Mouse (Mus musculus): ENCODE data around the gene Lpp.

- TF ChIP-seq POLR2A (IDR thresholded peaks at IDR 0.05; ENCODE audit: control insufficient read depth, extremely low read depth, insufficient read depth, low read length, poor library complexity) = no peak
- TF ChIP-seq CTCF (IDR thresholded peaks at IDR 0.05; ENCODE audit: borderline replicate concordance, control insufficient read depth, extremely low read depth, insufficient read depth, low read length, poor library complexity) = no peak
These were observed 425.8 kb downstream of the Lpp start for GRCm38 (mm10) chr16:24819127-24819526.

All from thymus, adult 2 months (tissue).